Mouse (Mus musculus) limb, embryonic 11.5 days (tissue): Measurements from ENCODE around the gene N4bp2l2. TPM values are rescaled to one million over a fixed set of nuclear protein-coding genes. Genes with fewer than 3 reads are reported as not detected.

Experiments
- ATAC-seq: fragments of 200-750 bp; cut with Nextera tagmentation; 2 replicates; pipeline ENCODE4 v1.8.0; 2017; ENCODE audit warnings: low read depth; ENCODE audit not compliant: insufficient number of reproducible peaks, low FRiP score, low TSS enrichment
- DNase-seq: peaks from one replicate; pipeline ENCODE4 v3.0.0-alpha.2; 2015; ENCODE audit warnings: low spot score
- H3K27ac ChIP-seq: fragments of 300-500 bp; sonication (generic); replicated peaks from 2 replicates; pipeline ENCODE4 v1.5.1; 2014; ENCODE audit warnings: low read depth, mild to moderate bottlenecking, low read length
- H3K27me3 ChIP-seq: fragments of 300-500 bp; sonication (generic); 2 replicates; pipeline ENCODE4 v1.6.1; 2014; ENCODE audit warnings: mild to moderate bottlenecking, low read length, mixed read lengths; ENCODE audit not compliant: control insufficient read depth, insufficient read depth
- H3K36me3 ChIP-seq: fragments of 300-500 bp; sonication (generic); 2 replicates; pipeline ENCODE4 v1.6.1; 2014; ENCODE audit warnings: mild to moderate bottlenecking, low read length, moderate library complexity, mixed read lengths; ENCODE audit not compliant: control insufficient read depth, insufficient read depth
- H3K4me1 ChIP-seq: fragments of 300-500 bp; sonication (generic); 2 replicates; pipeline ENCODE4 v1.6.1; 2014; ENCODE audit warnings: low read length, mixed read lengths; ENCODE audit not compliant: control insufficient read depth, insufficient read depth
- H3K4me2 ChIP-seq: fragments of 300-500 bp; sonication (generic); 2 replicates; pipeline ENCODE4 v1.6.1; 2014; ENCODE audit warnings: low read depth, mild to moderate bottlenecking, moderate library complexity; ENCODE audit not compliant: severe bottlenecking
- H3K4me3 ChIP-seq: fragments of 300-500 bp; sonication (generic); 2 replicates; pipeline ENCODE4 v1.5.1; 2014; ENCODE audit warnings: low read depth, low read length
- H3K9ac ChIP-seq: fragments of 300-500 bp; sonication (generic); 2 replicates; pipeline ENCODE4 v1.6.1; 2014; ENCODE audit warnings: mild to moderate bottlenecking, low read length
- H3K9me3 ChIP-seq: fragments of 300-500 bp; sonication (generic); 2 replicates; pipeline ENCODE4 v1.6.1; 2016; ENCODE audit warnings: low read length; ENCODE audit not compliant: control insufficient read depth
- WGBS: fragments of 180-500 bp; shearing (Covaris S2); extraction: QIAGEN DNeasy Blood & Tissue Kit; methylation state at CpG from one replicate; pipeline ENCODE4 v1.1.7; 2014; 5-methylcytosine and 5-hydroxymethylcytosine counted together
- polyA plus RNA-seq: library from polyadenylated mRNA; unstranded; fragments of >200 nt; fragmentation: Nextera tagmentation; extraction: Ambion mirVana; gene quantifications from 2 replicates; pipeline ENCODE4 v1.2.1, GENCODE M21; 2014

N4bp2l2 gene
- polyA plus RNA-seq, 1 experiment from 2014 or later: 52.4 TPM

- Histone ChIP-seq H3K27ac (no peak overlapping the region), H3K27me3 (no peaks in the 10 kb centered on the region), H3K9ac (no peak overlapping the region), H3K9me3 (no peaks in the 10 kb centered on the region), H3K4me2 (no peak overlapping the region), H3K4me1 (no peaks in the 10 kb centered on the region), H3K4me3 (no peak overlapping the region), H3K36me3 (no peaks in the 10 kb centered on the region)
- DNase-seq (no peak), ATAC-seq (no peak)
- 44% methylated on average over 6 of the region's 6 CpGs for WGBS
Observed at GRCm38 (mm10) chr5:150584337-150584729, 81.7 kb downstream of the N4bp2l2 start.

GRCm38 (mm10) chr5:150583622-150584336 lies 82.2 kb downstream of the N4bp2l2 start:
- DNase-seq (no peak), ATAC-seq (no peak)
- H3K36me3 ChIP-seq: no peaks in the 10 kb centered on the region
- 75% methylated on average over 5 of the region's 5 CpGs for WGBS
- no peaks in the 10 kb centered on the region for H3K4me1 ChIP-seq
- no peak overlapping the region for H3K4me2 ChIP-seq
- H3K9ac ChIP-seq: no peak overlapping the region
- no peaks in the 10 kb centered on the region for H3K27me3 ChIP-seq
- no peak overlapping the region for H3K27ac ChIP-seq
- H3K4me3 ChIP-seq: no peak overlapping the region
- H3K9me3 ChIP-seq: no peaks in the 10 kb centered on the region

GRCm38 (mm10) chr5:150583181-150583580 lies 82.8 kb downstream of the N4bp2l2 start:
- no peaks in the 10 kb centered on the region for H3K36me3 ChIP-seq
- no peak overlapping the region for H3K4me2 ChIP-seq
- DNase-seq (no peak), ATAC-seq (no peak)
- no peak overlapping the region for H3K9ac ChIP-seq
- no peaks in the 10 kb centered on the region for H3K9me3 ChIP-seq
- H3K4me1 ChIP-seq: no peaks in the 10 kb centered on the region
- H3K27ac ChIP-seq: no peak overlapping the region
- H3K27me3 ChIP-seq: no peaks in the 10 kb centered on the region
- 86% methylated on average over 5 of the region's 5 CpGs for WGBS
- no peak overlapping the region for H3K4me3 ChIP-seq

- ATAC-seq (no peak), DNase-seq (no peak)
- WGBS: 79% methylated on average over 6 of the region's 6 CpGs
- H3K36me3 ChIP-seq: no peaks in the 10 kb centered on the region
- H3K9ac ChIP-seq: no peak overlapping the region
- no peak overlapping the region for H3K4me3 ChIP-seq
- no peaks in the 10 kb centered on the region for H3K9me3 ChIP-seq
- H3K4me1 ChIP-seq: no peaks in the 10 kb centered on the region
- H3K27me3 ChIP-seq: no peaks in the 10 kb centered on the region
- no peak overlapping the region for H3K4me2 ChIP-seq
- H3K27ac ChIP-seq: no peak overlapping the region
Observed at GRCm38 (mm10) chr5:150581180-150581579, 84.8 kb downstream of the N4bp2l2 start.

GRCm38 (mm10) chr5:150578613-150579171 lies 87.3 kb downstream of the N4bp2l2 start:
- Histone ChIP-seq H3K27ac (no peak overlapping the region), H3K4me3 (no peak overlapping the region), H3K9me3 (no peaks in the 10 kb centered on the region), H3K27me3 (no peaks in the 10 kb centered on the region), H3K4me1 (no peaks in the 10 kb centered on the region), H3K4me2 (no peak overlapping the region), H3K9ac (no peak overlapping the region), H3K36me3 (no peaks in the 10 kb centered on the region)
- ATAC-seq: no peak
- no peak for DNase-seq
- WGBS: 76% methylated on average over 6 of the region's 6 CpGs

GRCm38 (mm10) chr5:150576832-150577231 lies 89.2 kb downstream of the N4bp2l2 start:
- Histone ChIP-seq H3K4me3 (no peak overlapping the region), H3K4me2 (no peak overlapping the region), H3K27me3 (no peaks in the 10 kb centered on the region), H3K4me1 (no peaks in the 10 kb centered on the region), H3K36me3 (no peaks in the 10 kb centered on the region), H3K9ac (no peak overlapping the region), H3K27ac (no peak overlapping the region), H3K9me3 (no peaks in the 10 kb centered on the region)
- WGBS: 90% methylated on average over 11 of the region's 11 CpGs
- no peak for ATAC-seq
- DNase-seq: no peak

- H3K4me3 ChIP-seq: no peak overlapping the region
- no peaks in the 10 kb centered on the region for H3K9me3 ChIP-seq
- ATAC-seq (no peak), DNase-seq (no peak)
- H3K27me3 ChIP-seq: no peaks in the 10 kb centered on the region
- no peak overlapping the region for H3K27ac ChIP-seq
- H3K9ac ChIP-seq: no peak overlapping the region
- H3K36me3 ChIP-seq: no peaks in the 10 kb centered on the region
- H3K4me2 ChIP-seq: no peak overlapping the region
- H3K4me1 ChIP-seq: no peaks in the 10 kb centered on the region
- 86% methylated on average over 5 of the region's 5 CpGs for WGBS
Observed at GRCm38 (mm10) chr5:150574885-150575284, 91.1 kb downstream of the N4bp2l2 start.

- Histone ChIP-seq H3K4me3 (no peak overlapping the region), H3K4me1 (no peaks in the 10 kb centered on the region), H3K9me3 (no peaks in the 10 kb centered on the region), H3K36me3 (no peaks in the 10 kb centered on the region), H3K4me2 (no peak overlapping the region), H3K27ac (no peak overlapping the region), H3K27me3 (no peaks in the 10 kb centered on the region), H3K9ac (no peak overlapping the region)
- no peak for DNase-seq
- WGBS: 90% methylated on average over 3 of the region's 3 CpGs
- no peak for ATAC-seq
Observed at GRCm38 (mm10) chr5:150574403-150574802, 91.6 kb downstream of the N4bp2l2 start.
